Mouse (Mus musculus) stomach, postnatal 0 days (tissue): ENCODE measurements at regions not wholly inside any gene's neighbourhood (a gene's known extent, or its start where the extent isn't known, plus 50 kb on each side); places are given as distances from the start of the nearest gene placed in this dataset.

Source experiments
- CTCF ChIP-seq: IDR thresholded peaks from 2 replicates; pipeline ENCODE4 v1.5.1; 2016; ENCODE audit warnings: antibody characterized with exemption, low read depth, mild to moderate bottlenecking, moderate library complexity
- EP300 ChIP-seq: optimal IDR thresholded peaks from 2 replicates; pipeline ENCODE3; 2016; ENCODE audit warnings: antibody characterized with exemption

- no peak for TF ChIP-seq CTCF
- no peak for TF ChIP-seq EP300
Measured at GRCm38 (mm10) chr8:64281598-64281997, 75.5 kb upstream of the Tll1 start.
